Mouse (Mus musculus) left cerebral cortex, adult 11 months (tissue): Measurements from ENCODE around the gene Cenph.
"Not testable (repeated sequence)": the region's sequence is repeated elsewhere in the genome, so short reads cannot be mapped to it uniquely, and the experiment has no call there.

Source experiments
- DNase-seq: peaks from one replicate; pipeline ENCODE4 v3.0.0; 2022; ENCODE audit warnings: low spot score

Cenph gene

DNA sequence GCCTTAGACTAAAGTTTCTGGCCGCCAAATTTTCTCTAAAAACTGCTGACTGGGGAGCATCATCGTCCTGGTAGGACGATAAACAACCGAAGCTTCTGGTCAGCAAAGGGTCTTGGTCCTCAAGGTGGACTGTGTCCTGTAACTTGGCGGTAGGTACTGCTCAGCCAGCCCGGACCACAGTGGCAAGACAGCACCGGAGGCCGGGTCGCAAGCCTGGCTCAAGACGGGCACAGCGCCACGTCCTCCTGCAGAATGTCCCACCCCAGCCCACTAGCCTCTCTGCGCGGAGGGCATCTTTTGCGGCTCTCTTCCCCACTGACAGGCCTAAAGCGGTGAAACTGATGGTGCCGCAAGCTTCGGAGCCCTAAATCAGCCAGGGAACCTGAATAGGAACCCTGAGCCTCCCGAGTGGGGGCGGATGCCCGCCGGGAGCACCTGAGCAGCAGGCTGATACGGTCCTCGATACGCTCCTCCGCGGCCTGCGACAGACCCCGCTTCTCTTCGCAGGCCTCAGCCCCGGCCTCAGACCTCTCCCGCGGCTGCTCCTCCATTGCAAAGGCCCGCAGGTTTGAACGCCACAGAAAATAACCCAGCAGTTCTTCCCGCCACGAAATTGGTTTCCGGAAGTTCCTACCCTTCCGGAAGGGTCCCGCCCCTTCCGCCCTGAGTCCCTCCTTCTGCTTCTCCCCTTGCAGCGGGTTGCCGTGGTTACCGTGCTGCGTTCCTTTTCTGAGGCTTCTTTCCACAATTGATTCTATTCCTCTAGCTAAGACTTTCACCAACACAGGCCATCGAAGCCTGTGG is at the start of gene Cenph:
Cenph (minus strand) TSS at position 648 of the 804 bp plus-strand sequence.
- DNase-seq = peak; percentile 58

DNA sequence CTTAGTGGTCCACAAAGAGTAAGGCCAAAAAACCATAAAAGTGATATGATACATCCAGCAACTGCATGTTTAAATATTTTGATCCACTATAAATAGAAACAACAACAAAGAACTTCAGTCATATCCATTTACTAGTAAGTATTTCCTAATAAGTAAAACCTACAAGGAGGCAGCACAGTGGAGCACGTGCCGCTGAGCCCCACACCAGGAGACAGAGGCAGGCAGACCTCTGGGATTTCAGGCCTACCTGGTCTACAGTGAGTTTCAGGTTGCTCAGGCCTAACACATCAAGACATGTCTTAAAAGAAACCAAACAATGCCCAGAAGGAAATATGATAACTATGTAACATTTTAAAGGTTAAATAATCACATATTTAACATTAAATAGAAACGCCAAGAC is 49.2 kb upstream of the Cenph start:
- DNase-seq = no peak

DNA sequence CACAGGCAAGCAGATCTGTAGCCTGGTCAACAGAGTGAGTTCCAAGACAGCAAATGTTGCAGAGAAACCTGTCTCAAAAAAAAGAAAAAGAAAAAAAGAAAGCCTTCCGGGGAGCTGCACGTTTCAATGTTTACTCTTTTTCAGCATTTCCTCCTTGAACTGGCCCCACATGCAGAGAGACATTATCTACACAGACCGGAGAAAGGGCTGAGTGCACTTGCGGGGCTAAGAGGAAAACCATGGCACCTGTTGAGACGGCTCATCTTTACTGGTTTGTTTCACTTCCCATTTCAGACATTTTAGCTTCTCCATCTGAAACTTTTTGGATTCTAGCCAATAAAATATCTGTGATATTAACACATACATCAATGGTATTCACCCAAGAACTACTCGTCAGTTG is 48.6 kb upstream of the Cenph start:
- DNase-seq = no peak

- no peak for DNase-seq
These were observed 48.2 kb upstream of the Cenph start for GRCm38 (mm10) chr13:100823863-100824262.

DNA sequence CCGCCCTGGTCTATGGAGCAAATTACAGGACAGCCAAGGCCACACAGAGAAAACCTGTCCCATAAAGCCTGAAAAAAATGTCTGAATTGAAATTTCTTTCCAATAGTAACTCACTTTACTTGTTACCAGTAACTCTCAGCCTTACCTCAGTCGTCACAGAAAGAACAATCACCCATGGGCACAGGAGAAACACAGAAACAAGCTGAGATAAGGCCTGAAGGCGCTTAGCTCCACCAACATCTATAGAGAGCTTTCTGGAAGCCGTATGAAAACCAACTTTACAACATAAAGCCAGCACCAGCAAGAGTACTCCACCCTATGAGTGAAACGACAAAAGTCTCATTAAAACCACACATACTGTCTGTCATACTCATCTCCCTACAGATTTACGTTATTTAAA is 38.8 kb upstream of the Cenph start:
- no peak for DNase-seq

DNA sequence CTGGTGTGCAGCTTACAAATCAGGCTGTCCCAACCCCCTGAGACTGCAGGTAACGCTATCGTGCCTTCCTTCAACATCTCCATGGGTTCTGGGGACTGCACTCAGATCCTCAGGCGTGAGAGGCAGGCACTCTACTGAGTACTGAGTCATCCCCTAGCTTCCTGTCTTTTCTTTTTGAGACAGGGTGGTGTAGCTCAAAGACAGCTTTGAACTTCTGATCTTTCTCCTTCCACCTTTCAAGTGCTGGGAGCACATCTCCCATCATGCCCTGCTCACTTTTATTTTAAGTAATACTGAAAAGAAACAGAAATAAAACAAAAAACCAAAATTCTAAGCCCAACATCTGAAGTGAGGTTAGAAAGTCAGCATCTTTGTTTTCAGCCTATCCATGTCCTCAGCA is 30.1 kb upstream of the Cenph start:
- no peak for DNase-seq

- DNase-seq = no peak
These were observed 21.5 kb upstream of the Cenph start for GRCm38 (mm10) chr13:100797171-100797570.

- no peak for DNase-seq
These were observed 13.4 kb upstream of the Cenph start for GRCm38 (mm10) chr13:100789083-100789482.

- not testable (repeated sequence) for DNase-seq
These were observed 12.4 kb upstream of the Cenph start for GRCm38 (mm10) chr13:100788057-100788456.

DNA sequence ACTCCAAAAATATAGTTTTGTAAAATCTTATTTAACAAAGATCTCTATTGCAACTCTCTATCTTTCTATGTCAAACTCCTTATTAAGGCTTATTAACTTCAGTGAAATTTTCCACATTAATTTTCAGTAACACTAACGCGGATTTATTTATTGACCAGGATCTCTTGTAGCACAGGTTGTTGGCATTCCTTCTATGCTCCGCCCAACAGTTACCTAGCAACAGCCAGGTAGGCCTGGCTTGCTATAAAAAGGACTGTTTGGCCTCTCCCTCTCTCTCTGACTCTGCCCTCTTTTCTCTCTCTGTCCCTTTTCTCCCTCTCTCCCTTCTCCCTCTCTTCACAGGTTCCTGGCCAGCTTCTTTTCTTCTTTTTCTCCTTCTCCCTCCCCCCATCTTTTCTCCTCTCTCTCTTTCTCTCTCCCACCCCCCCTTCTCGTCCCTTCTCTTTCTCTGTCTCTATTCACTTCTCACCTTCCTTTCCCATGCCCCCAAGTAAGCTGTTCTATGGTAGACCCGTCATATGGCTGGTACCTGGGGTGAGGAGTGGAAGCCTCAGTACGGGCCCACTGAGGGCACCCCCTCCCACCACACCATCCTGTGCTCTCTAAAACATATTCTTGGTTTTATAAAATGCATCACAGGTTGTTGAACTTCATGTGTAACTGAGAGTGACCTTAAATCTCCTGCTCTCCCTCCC is 11.8 kb upstream of the Cenph start:
- no peak for DNase-seq

DNA sequence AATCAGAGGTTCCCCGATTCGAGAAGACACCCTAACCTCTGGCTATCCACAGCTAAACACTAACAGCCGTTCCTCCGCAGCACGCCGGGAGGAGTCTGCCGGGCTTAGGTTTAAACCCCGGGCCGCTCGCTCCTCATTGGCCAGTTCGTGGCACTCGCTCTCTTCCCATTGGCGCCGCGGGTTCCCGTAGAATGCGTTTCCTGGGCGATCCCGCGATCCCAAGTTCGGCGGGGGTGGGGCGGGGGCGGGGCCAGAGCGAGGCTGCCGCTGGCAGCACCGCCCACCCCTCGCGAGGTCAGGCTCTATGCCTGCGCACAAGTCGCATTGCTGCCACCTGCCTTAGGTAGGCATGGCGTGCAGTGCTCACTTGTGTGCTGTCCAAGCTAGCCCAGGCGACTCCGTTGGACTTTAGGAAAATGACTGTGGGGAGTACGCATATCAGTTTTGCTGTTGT is 10.7 kb upstream of the Cenph start, which contains the start of gene Ccnb1:
Ccnb1 (minus strand) TSS at position 157 of the 454 bp plus-strand sequence.
- DNase-seq = peak; percentile 80

DNA sequence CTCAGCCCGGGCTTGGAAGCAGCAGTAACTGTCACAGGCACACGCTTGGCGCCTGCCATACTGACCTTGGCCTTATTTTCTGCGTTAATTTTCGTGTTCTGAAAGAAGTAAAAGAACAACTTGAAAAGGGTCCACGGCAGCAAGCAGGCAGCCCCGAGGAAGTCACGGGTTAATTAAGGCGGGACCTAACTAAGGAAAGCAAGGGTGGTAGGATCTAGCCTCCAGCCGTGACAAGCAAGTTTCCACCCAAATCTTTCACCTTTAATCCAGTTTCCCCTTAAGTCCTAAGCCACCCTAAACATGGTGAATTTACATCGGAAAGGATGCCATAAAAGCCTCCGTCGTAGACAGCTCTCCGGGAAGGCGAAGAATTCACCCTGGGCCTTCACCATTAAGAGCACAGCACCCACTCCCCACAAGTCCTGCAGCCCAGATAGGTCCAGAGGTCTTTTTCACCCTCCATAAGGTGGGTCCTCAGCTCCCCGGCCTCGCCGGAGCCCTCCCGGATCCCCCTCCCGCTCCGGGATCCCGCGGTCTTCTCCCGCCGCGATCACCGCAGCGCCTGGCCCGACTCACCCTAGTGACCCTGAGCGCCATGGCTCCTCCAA is 10.2 kb upstream of the Cenph start:
- no peak for DNase-seq

GRCm38 (mm10) chr13:100777491-100777890 is 1.8 kb upstream of the Cenph start:
- DNase-seq = no peak

GRCm38 (mm10) chr13:100776710-100777109 is 1.0 kb upstream of the Cenph start:
- no peak for DNase-seq

- no peak for DNase-seq
These were observed 339 bp upstream of the Cenph start for GRCm38 (mm10) chr13:100776056-100776419.

DNA sequence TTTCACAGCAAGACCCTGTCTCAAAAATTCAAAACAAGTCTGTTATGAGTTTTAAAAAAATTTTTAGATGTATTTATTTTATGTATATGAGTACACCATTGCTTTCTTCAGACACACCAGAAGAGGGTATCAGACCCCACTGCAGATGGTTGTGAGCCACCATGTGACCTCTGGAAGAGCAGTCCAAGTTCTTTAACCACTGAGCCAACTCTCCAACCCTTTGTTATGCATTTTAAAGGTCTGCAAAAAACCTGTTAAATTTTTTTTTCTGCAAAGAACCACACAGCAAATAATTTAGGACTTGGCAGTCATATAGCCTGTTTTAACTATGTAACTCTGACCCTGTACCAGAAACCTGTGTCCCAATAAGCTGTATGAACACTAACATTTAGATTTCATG is 995 bp downstream of the Cenph start:
- no peak for DNase-seq

DNA sequence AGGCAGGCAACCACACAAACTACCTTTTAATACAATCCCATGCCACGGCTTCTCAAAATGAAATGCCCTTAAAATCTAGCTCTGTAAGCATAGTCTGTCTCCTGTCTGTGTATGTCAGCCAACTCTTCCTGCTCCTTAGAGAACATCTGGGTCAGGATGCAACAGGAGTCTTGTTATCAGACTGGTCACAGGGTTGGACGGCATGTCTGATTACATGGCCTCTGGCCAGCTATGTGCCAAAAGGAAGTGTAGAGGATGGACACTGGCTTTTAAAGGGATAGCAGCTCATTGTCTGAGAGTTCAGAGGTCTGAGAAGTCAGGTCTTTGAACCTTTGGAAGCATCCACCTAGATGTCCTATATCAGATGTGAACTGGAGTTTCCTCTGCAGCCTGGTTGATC is 20.4 kb downstream of the Cenph start:
- no peak for DNase-seq

- no peak for DNase-seq
These were observed 21.5 kb downstream of the Cenph start for GRCm38 (mm10) chr13:100754186-100754585.

- no peak for DNase-seq
These were observed 22.7 kb downstream of the Cenph start for GRCm38 (mm10) chr13:100753011-100753410.

DNA sequence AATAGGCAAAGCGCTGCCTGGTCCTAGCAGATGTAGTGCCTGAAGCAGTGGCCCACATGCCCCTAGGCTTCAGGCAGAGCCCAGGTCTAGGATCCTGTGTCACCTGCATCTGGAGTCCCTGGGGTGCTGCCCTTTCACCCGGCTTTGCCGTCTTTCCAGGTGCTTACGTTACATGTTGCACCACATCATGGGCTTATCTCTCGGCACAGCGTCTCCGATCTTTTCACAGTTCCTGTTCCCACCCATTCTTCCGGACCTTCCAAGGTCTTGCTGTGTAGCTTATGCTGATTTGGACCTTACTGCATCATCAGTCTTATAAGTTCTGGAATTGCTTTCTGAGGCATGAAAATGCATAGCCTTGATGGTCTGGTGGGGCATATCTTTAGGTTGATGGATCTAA is 23.2 kb downstream of the Cenph start:
- no peak for DNase-seq

GRCm38 (mm10) chr13:100751402-100751801 is 24.3 kb downstream of the Cenph start:
- DNase-seq = no peak

GRCm38 (mm10) chr13:100750799-100751198 is 24.9 kb downstream of the Cenph start:
- DNase-seq = no peak

DNA sequence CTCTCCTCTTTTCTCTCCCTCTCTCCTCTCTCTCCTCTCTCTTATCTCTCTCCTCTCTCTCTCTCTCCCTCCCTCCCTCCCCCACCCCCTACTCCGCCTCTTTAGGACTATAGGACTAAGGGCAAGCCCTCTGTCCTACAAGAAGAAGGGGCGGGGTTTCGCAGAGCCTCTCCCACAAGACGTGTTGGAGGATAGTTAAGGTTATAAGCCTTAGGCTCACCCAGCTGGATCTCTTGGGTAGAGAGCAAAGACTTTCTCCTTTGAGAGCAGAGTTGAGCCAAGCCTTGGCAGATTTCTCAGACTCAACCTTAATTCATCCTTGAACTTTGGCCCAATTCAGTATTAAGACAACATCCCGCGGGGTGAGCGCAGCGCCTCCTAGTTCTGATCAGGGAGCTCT is 27.1 kb downstream of the Cenph start:
- DNase-seq = no peak
